Mouse (Mus musculus): ENCODE data around the gene Pcgf1. TPM values are rescaled to one million over a fixed set of nuclear protein-coding genes. Genes with fewer than 3 reads are reported as not detected.

The Pcgf1 gene
- polyA plus RNA-seq, 1 experiment from 2014 or later = 32.5 TPM

GRCm38 (mm10) chr6:83070311-83071219 is 7.1 kb upstream of the Pcgf1 start:
- H3K27me3 ChIP-seq (ENCODE audit: control insufficient read depth, insufficient read depth, low read depth, low read length) = peaks cover 94% of the 10 kb centered on the region
- H3K4me2 ChIP-seq (ENCODE audit: low read depth, low read length) = 0 out of 2 replicates have a peak overlapping the region, but pooled peaks have one; percentile 7
- H3K9ac ChIP-seq (ENCODE audit: low read length) = no peak overlapping the region
- H3K4me3 ChIP-seq (ENCODE audit: low read length) = peak overlapping the region; percentile 5
- H3K36me3 ChIP-seq (ENCODE audit: control insufficient read depth, insufficient read depth, low read length) = no peaks in the 10 kb centered on the region
- under 1% methylated on average over 52 of the region's 58 CpGs for WGBS
- no peak for ATAC-seq (ENCODE audit: low read depth)
- H3K4me1 ChIP-seq (replicated peaks; ENCODE audit: control insufficient read depth, insufficient read depth, low read length) = peaks cover 2% of the 10 kb centered on the region; the same call in 1 of the 2 replicates
- H3K27ac ChIP-seq (ENCODE audit: low read length) = no peak overlapping the region
- no peaks in the 10 kb centered on the region for H3K9me3 ChIP-seq (ENCODE audit: control insufficient read depth, low read length)

GRCm38 (mm10) chr6:83071220-83071619 is 6.4 kb upstream of the Pcgf1 start:
- WGBS = under 1% methylated on average over 19 of the region's 24 CpGs

GRCm38 (mm10) chr6:83074979-83075378 is 2.7 kb upstream of the Pcgf1 start:
- H3K4me2 ChIP-seq (ENCODE audit: low read depth, low read length) = no peak overlapping the region
- WGBS = 6% methylated on average over 2 of the region's 2 CpGs

More at GRCm38 (mm10) chr6:83071220-83071619, 6.4 kb upstream of the Pcgf1 start:
- Histone ChIP-seq H3K36me3 (ENCODE audit: control insufficient read depth, insufficient read depth, low read length) (no peaks in the 10 kb centered on the region), H3K4me2 (ENCODE audit: low read depth, low read length) (no peak overlapping the region), H3K27me3 (ENCODE audit: control insufficient read depth, insufficient read depth, low read depth, low read length) (peaks cover 89% of the 10 kb centered on the region), H3K4me3 (ENCODE audit: low read length) (peak overlapping the region; percentile 5), H3K4me1 (replicated peaks; ENCODE audit: control insufficient read depth, insufficient read depth, low read length) (peaks cover 2% of the 10 kb centered on the region; the same call in 1 of the 2 replicates), H3K27ac (ENCODE audit: low read length) (no peak overlapping the region), H3K9ac (ENCODE audit: low read length) (no peak overlapping the region), H3K9me3 (ENCODE audit: control insufficient read depth, low read length) (no peaks in the 10 kb centered on the region)
- 0 out of 2 replicates have a peak, but pooled peaks have one; percentile 13 for ATAC-seq (ENCODE audit: low read depth)

GRCm38 (mm10) chr6:83078324-83078858 is 722 bp downstream of the Pcgf1 start:
- Histone ChIP-seq H3K36me3 (ENCODE audit: control insufficient read depth, insufficient read depth, low read length) (peaks cover 8% of the 10 kb centered on the region), H3K4me1 (replicated peaks; ENCODE audit: control insufficient read depth, insufficient read depth, low read length) (peaks cover 8% of the 10 kb centered on the region), H3K9me3 (ENCODE audit: control insufficient read depth, low read length) (no peaks in the 10 kb centered on the region), H3K27ac (ENCODE audit: low read length) (peak overlapping the region; percentile 88), H3K27me3 (ENCODE audit: control insufficient read depth, insufficient read depth, low read depth, low read length) (peaks cover 36% of the 10 kb centered on the region), H3K4me2 (ENCODE audit: low read depth, low read length) (peak overlapping the region; percentile 81), H3K4me3 (ENCODE audit: low read length) (peak overlapping the region; percentile 85), H3K9ac (ENCODE audit: low read length) (peak overlapping the region; percentile 79)
- under 1% methylated on average over 46 of the region's 46 CpGs for WGBS
- peak; percentile 96 for ATAC-seq (ENCODE audit: low read depth)

More at GRCm38 (mm10) chr6:83074979-83075378, 2.7 kb upstream of the Pcgf1 start:
- H3K4me1 ChIP-seq (replicated peaks; ENCODE audit: control insufficient read depth, insufficient read depth, low read length) = peaks cover 10% of the 10 kb centered on the region
- peaks cover 59% of the 10 kb centered on the region for H3K27me3 ChIP-seq (ENCODE audit: control insufficient read depth, insufficient read depth, low read depth, low read length)
- ATAC-seq (ENCODE audit: low read depth) = no peak
- H3K9me3 ChIP-seq (ENCODE audit: control insufficient read depth, low read length) = no peaks in the 10 kb centered on the region
- no peak overlapping the region for H3K9ac ChIP-seq (ENCODE audit: low read length)
- H3K36me3 ChIP-seq (ENCODE audit: control insufficient read depth, insufficient read depth, low read length) = no peaks in the 10 kb centered on the region
- H3K27ac ChIP-seq (ENCODE audit: low read length) = no peak overlapping the region
- no peak overlapping the region for H3K4me3 ChIP-seq (ENCODE audit: low read length)

- peaks cover 8% of the 10 kb centered on the region for H3K4me1 ChIP-seq (replicated peaks; ENCODE audit: control insufficient read depth, insufficient read depth, low read length)
- no peak overlapping the region for H3K9ac ChIP-seq (ENCODE audit: low read length)
- no peak overlapping the region for H3K27ac ChIP-seq (ENCODE audit: low read length)
- peaks cover 37% of the 10 kb centered on the region for H3K27me3 ChIP-seq (ENCODE audit: control insufficient read depth, insufficient read depth, low read depth, low read length)
- no peak overlapping the region for H3K4me2 ChIP-seq (ENCODE audit: low read depth, low read length)
- no peak overlapping the region for H3K4me3 ChIP-seq (ENCODE audit: low read length)
- no peaks in the 10 kb centered on the region for H3K9me3 ChIP-seq (ENCODE audit: control insufficient read depth, low read length)
- 87% methylated on average over 5 of the region's 5 CpGs for WGBS
- no peak for ATAC-seq (ENCODE audit: low read depth)
- peaks cover 8% of the 10 kb centered on the region for H3K36me3 ChIP-seq (ENCODE audit: control insufficient read depth, insufficient read depth, low read length)
Measured at GRCm38 (mm10) chr6:83080210-83080609, 2.5 kb downstream of the Pcgf1 start.

- H3K4me1 ChIP-seq (replicated peaks; ENCODE audit: control insufficient read depth, insufficient read depth, low read length) = peaks cover 20% of the 10 kb centered on the region
- H3K27me3 ChIP-seq (ENCODE audit: control insufficient read depth, insufficient read depth, low read depth, low read length) = peaks cover 56% of the 10 kb centered on the region
- peaks cover 8% of the 10 kb centered on the region for H3K36me3 ChIP-seq (ENCODE audit: control insufficient read depth, insufficient read depth, low read length)
- WGBS = 22% methylated on average over 5 of the region's 5 CpGs
- no peak overlapping the region for H3K4me2 ChIP-seq (ENCODE audit: low read depth, low read length)
- ATAC-seq (ENCODE audit: low read depth) = no peak
- no peak overlapping the region for H3K4me3 ChIP-seq (ENCODE audit: low read length)
- H3K27ac ChIP-seq (ENCODE audit: low read length) = no peak overlapping the region
- no peaks in the 10 kb centered on the region for H3K9me3 ChIP-seq (ENCODE audit: control insufficient read depth, low read length)
- H3K9ac ChIP-seq (ENCODE audit: low read length) = no peak overlapping the region
Measured at GRCm38 (mm10) chr6:83083497-83083896, 5.8 kb downstream of the Pcgf1 start.

- H3K27ac ChIP-seq (ENCODE audit: low read length) = no peak overlapping the region
- WGBS = 7% methylated on average over 6 of the region's 6 CpGs
- peaks cover 13% of the 10 kb centered on the region for H3K4me1 ChIP-seq (replicated peaks; ENCODE audit: control insufficient read depth, insufficient read depth, low read length)
- H3K4me3 ChIP-seq (ENCODE audit: low read length) = no peak overlapping the region
- peaks cover 64% of the 10 kb centered on the region for H3K27me3 ChIP-seq (ENCODE audit: control insufficient read depth, insufficient read depth, low read depth, low read length)
- peaks cover 8% of the 10 kb centered on the region for H3K36me3 ChIP-seq (ENCODE audit: control insufficient read depth, insufficient read depth, low read length)
- ATAC-seq (ENCODE audit: low read depth) = no peak
- H3K9me3 ChIP-seq (ENCODE audit: control insufficient read depth, low read length) = no peaks in the 10 kb centered on the region
- no peak overlapping the region for H3K9ac ChIP-seq (ENCODE audit: low read length)
- H3K4me2 ChIP-seq (ENCODE audit: low read depth, low read length) = no peak overlapping the region
Measured at GRCm38 (mm10) chr6:83084477-83084876, 6.8 kb downstream of the Pcgf1 start.

GRCm38 (mm10) chr6:83086121-83087035 is 8.7 kb downstream of the Pcgf1 start, which contains the start of gene Lbx2:
Gene Lbx2 (plus strand): TSS chr6:83086367.
- ATAC-seq (ENCODE audit: low read depth) = no peak
- 6% methylated on average over 42 of the region's 42 CpGs for WGBS
- peaks cover 66% of the 10 kb centered on the region for H3K27me3 ChIP-seq (ENCODE audit: control insufficient read depth, insufficient read depth, low read depth, low read length)
- H3K4me3 ChIP-seq (ENCODE audit: low read length) = peak within 1 kb of the TSS; percentile 32
- peak within 1 kb of the TSS; percentile 27; the same call in 1 of the 2 replicates for H3K9ac ChIP-seq (ENCODE audit: low read length)
- peaks cover 12% of the 10 kb centered on the region for H3K4me1 ChIP-seq (replicated peaks; ENCODE audit: control insufficient read depth, insufficient read depth, low read length)
- H3K27ac ChIP-seq (ENCODE audit: low read length) = no peak within 1 kb of the TSS
- peak within 1 kb of the TSS; percentile 43 for H3K4me2 ChIP-seq (ENCODE audit: low read depth, low read length)
- H3K9me3 ChIP-seq (ENCODE audit: control insufficient read depth, low read length) = no peaks in the 10 kb centered on the region
- H3K36me3 ChIP-seq (ENCODE audit: control insufficient read depth, insufficient read depth, low read length) = peaks cover 4% of the 10 kb centered on the region

All from lung, embryonic 16.5 days (tissue).